Mouse (Mus musculus): ENCODE results near the gene Gm13757. TPM values are rescaled to one million over a fixed set of nuclear protein-coding genes. Genes with fewer than 3 reads are reported as not detected.
"Not testable (repeated sequence)": the region's sequence is repeated elsewhere in the genome, so short reads cannot be mapped to it uniquely, and the experiment has no call there.

The Gm13757 gene
- polyA plus RNA-seq (2015; fragmentation: Nextera tagmentation; extraction: Ambion mirVana), result not detected in 2 replicates

DNA sequence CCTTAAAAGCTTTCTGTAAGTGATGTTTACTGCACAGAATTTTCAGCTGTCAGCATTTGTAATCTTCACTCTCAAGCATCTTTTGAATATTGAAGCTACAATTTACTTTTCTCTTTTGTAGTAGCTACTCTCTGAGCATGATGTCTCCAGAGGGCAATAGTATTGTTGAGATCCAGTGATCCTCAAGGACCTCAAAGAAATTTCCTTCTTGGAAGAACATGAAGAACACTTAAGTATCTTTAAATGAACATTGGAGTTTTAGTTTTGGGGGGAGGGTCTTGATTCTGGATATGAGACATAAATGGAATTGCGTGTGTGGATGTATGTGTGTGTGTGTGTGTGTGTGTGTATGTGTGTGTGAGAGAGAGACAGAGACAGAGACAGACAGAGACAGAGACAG is at the start of gene Gm13757:
Gene Gm13757 (minus strand): TSS at position 101 of the 400 bp plus-strand sequence.
- H3K27ac ChIP-seq (ENCODE audit: low read length), result no peak within 1 kb of the TSS
- no peak within 1 kb of the TSS for H3K4me2 ChIP-seq (ENCODE audit: low read depth, low read length)
- 81% methylated on average over 1 of the region's 1 CpGs for WGBS
- H3K4me1 ChIP-seq (ENCODE audit: control insufficient read depth, insufficient read depth, low read length), result no peaks in the 10 kb centered on the region
- no peaks in the 10 kb centered on the region for H3K9me3 ChIP-seq (replicated peaks; ENCODE audit: control insufficient read depth, low read length)
- H3K9ac ChIP-seq (ENCODE audit: low read length), result no peak within 1 kb of the TSS
- H3K4me3 ChIP-seq (replicated peaks; ENCODE audit: low read length), result no peak within 1 kb of the TSS
- no peaks in the 10 kb centered on the region for H3K27me3 ChIP-seq (ENCODE audit: control insufficient read depth, insufficient read depth, low read length)
- no peak for ATAC-seq (ENCODE audit: insufficient read depth, low FRiP score)
- no peaks in the 10 kb centered on the region for H3K36me3 ChIP-seq (ENCODE audit: control insufficient read depth, insufficient read depth, low read length)

DNA sequence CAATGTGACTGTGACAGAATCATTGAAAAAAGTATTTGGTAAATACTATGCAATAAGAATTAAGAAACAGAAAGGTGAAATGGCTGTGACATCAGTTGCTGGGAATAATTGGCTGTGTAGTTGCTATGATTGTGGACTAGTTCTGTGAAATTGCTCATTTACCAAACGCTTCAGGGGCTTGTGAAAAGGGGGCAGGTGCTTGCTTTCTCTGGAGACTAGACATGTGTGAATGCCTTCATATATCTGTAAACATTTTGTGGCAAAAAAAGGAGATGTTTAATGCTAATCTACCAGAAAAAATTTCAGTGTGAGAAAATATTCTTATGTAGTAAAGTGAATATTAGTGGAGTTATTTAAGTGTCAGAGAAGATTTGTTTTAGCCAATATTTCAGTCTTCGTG is 44.1 kb upstream of the Gm13757 start, which contains the start of gene Olfr1185-ps1:
Gene Olfr1185-ps1 (plus strand): TSS at position 301 of the 400 bp plus-strand sequence.
- H3K9ac ChIP-seq (ENCODE audit: low read length), result no peak within 1 kb of the TSS
- no peak within 1 kb of the TSS for H3K4me3 ChIP-seq (replicated peaks; ENCODE audit: low read length)
- no peak within 1 kb of the TSS for H3K4me2 ChIP-seq (ENCODE audit: low read depth, low read length)
- H3K9me3 ChIP-seq (replicated peaks; ENCODE audit: control insufficient read depth, low read length), result no peaks in the 10 kb centered on the region
- H3K27me3 ChIP-seq (ENCODE audit: control insufficient read depth, insufficient read depth, low read length), result no peaks in the 10 kb centered on the region
- no peak for ATAC-seq (ENCODE audit: insufficient read depth, low FRiP score)
- no peaks in the 10 kb centered on the region for H3K4me1 ChIP-seq (ENCODE audit: control insufficient read depth, insufficient read depth, low read length)
- H3K27ac ChIP-seq (ENCODE audit: low read length), result no peak within 1 kb of the TSS
- no peaks in the 10 kb centered on the region for H3K36me3 ChIP-seq (ENCODE audit: control insufficient read depth, insufficient read depth, low read length)
- WGBS, result 58% methylated on average over 2 of the region's 2 CpGs

GRCm38 (mm10) chr2:88483298-88483697 is 34.4 kb upstream of the Gm13757 start, which contains the start of gene Olfr1184:
TSS of gene Olfr1184 (plus strand) at chr2:88483598.
- Histone ChIP-seq H3K9ac (ENCODE audit: low read length) (no peak within 1 kb of the TSS), H3K4me1 (ENCODE audit: control insufficient read depth, insufficient read depth, low read length) (no peaks in the 10 kb centered on the region), H3K27me3 (ENCODE audit: control insufficient read depth, insufficient read depth, low read length) (no peaks in the 10 kb centered on the region), H3K27ac (ENCODE audit: low read length) (no peak within 1 kb of the TSS), H3K4me2 (ENCODE audit: low read depth, low read length) (no peak within 1 kb of the TSS), H3K9me3 (replicated peaks; ENCODE audit: control insufficient read depth, low read length) (no peaks in the 10 kb centered on the region), H3K4me3 (replicated peaks; ENCODE audit: low read length) (no peak within 1 kb of the TSS), H3K36me3 (ENCODE audit: control insufficient read depth, insufficient read depth, low read length) (no peaks in the 10 kb centered on the region)
- no peak for ATAC-seq (ENCODE audit: insufficient read depth, low FRiP score)
- WGBS, result 86% methylated on average over 2 of the region's 2 CpGs

DNA sequence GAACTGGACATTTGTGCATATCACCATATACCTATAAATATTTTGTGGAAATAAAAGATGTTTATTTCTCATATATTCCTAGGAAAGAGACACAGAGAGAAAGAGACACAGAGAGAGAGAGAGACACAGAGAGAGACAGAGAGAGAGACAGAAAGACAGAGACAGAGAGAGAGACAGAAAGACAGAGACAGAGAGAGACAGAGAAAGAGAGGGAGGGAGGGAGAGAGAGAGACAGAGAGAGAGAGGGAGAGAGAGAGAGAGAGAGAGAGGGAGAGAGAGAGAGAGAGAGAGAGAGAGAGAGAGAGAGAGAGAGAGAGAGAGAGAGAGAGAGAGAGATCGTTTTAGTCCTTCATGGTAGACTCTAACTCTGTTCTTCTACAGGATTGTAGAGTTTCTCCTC is 5.6 kb upstream of the Gm13757 start, which contains the start of gene Olfr1183:
Gene Olfr1183 (plus strand): TSS at position 301 of the 400 bp plus-strand sequence.
- H3K4me1 ChIP-seq (ENCODE audit: control insufficient read depth, insufficient read depth, low read length); H3K4me2 ChIP-seq (ENCODE audit: low read depth, low read length); H3K4me3 ChIP-seq (replicated peaks; ENCODE audit: low read length); H3K27me3 ChIP-seq (ENCODE audit: control insufficient read depth, insufficient read depth, low read length); H3K9me3 ChIP-seq (replicated peaks; ENCODE audit: control insufficient read depth, low read length); H3K27ac ChIP-seq (ENCODE audit: low read length); H3K9ac ChIP-seq (ENCODE audit: low read length); H3K36me3 ChIP-seq (ENCODE audit: control insufficient read depth, insufficient read depth, low read length); ATAC-seq (ENCODE audit: insufficient read depth, low FRiP score): not testable (repeated sequence)
- 88% methylated on average over 1 of the region's 1 CpGs for WGBS

- 83% methylated on average over 1 of the region's 1 CpGs for WGBS
- ATAC-seq (ENCODE audit: insufficient read depth, low FRiP score), result no peak
- Histone ChIP-seq H3K4me2 (ENCODE audit: low read depth, low read length) (no peak within 1 kb of the TSS), H3K4me1 (ENCODE audit: control insufficient read depth, insufficient read depth, low read length) (no peaks in the 10 kb centered on the region), H3K4me3 (replicated peaks; ENCODE audit: low read length) (no peak within 1 kb of the TSS), H3K9me3 (replicated peaks; ENCODE audit: control insufficient read depth, low read length) (no peaks in the 10 kb centered on the region), H3K9ac (ENCODE audit: low read length) (no peak within 1 kb of the TSS), H3K36me3 (ENCODE audit: control insufficient read depth, insufficient read depth, low read length) (no peaks in the 10 kb centered on the region), H3K27me3 (ENCODE audit: control insufficient read depth, insufficient read depth, low read length) (no peaks in the 10 kb centered on the region), H3K27ac (ENCODE audit: low read length) (no peak within 1 kb of the TSS)
These were observed 22.9 kb downstream of the Gm13757 start, which contains the start of gene Olfr1181 for GRCm38 (mm10) chr2:88426071-88426470. TSS of gene Olfr1181 (minus strand) at chr2:88426171.

- no peak for ATAC-seq (ENCODE audit: insufficient read depth, low FRiP score)
- no peak within 1 kb of the TSS for H3K27ac ChIP-seq (ENCODE audit: low read length)
These were observed 29.9 kb downstream of the Gm13757 start, which contains the start of gene Olfr1180 for GRCm38 (mm10) chr2:88419051-88419450. TSS of gene Olfr1180 (minus strand) at chr2:88419151.

DNA sequence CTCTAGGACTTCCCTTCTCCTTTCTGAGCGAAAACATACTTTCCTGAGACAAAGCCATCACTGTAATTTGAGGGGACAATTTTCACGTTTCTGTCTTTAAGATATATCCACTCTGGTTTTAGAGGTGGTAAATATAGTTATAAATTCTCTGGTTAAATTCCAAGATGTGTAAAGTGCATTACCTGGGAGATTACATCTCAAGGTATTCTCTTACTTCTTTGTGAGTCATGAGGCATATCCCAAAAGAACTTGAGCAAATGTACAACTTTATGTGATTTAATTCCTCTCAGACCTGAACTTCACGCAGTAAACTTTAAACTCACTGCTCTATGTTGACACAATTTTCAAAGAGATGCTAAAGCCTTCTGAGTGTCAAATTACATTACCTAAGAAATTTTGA is 42.6 kb downstream of the Gm13757 start, which contains the start of gene Olfr1179:
Gene Olfr1179 (minus strand): TSS at position 101 of the 400 bp plus-strand sequence.
- 78% methylated on average over 3 of the region's 3 CpGs for WGBS
- Histone ChIP-seq H3K9me3 (replicated peaks; ENCODE audit: control insufficient read depth, low read length) (no peaks in the 10 kb centered on the region), H3K4me2 (ENCODE audit: low read depth, low read length) (no peak within 1 kb of the TSS), H3K4me1 (ENCODE audit: control insufficient read depth, insufficient read depth, low read length) (no peaks in the 10 kb centered on the region), H3K9ac (ENCODE audit: low read length) (no peak within 1 kb of the TSS), H3K36me3 (ENCODE audit: control insufficient read depth, insufficient read depth, low read length) (no peaks in the 10 kb centered on the region), H3K27me3 (ENCODE audit: control insufficient read depth, insufficient read depth, low read length) (no peaks in the 10 kb centered on the region), H3K27ac (ENCODE audit: low read length) (no peak within 1 kb of the TSS), H3K4me3 (replicated peaks; ENCODE audit: low read length) (no peak within 1 kb of the TSS)
- no peak for ATAC-seq (ENCODE audit: insufficient read depth, low FRiP score)

More at GRCm38 (mm10) chr2:88419051-88419450, 29.9 kb downstream of the Gm13757 start, which contains the start of gene Olfr1180:
- Histone ChIP-seq H3K4me3 (replicated peaks; ENCODE audit: low read length) (no peak within 1 kb of the TSS), H3K4me2 (ENCODE audit: low read depth, low read length) (no peak within 1 kb of the TSS), H3K9me3 (replicated peaks; ENCODE audit: control insufficient read depth, low read length) (no peaks in the 10 kb centered on the region), H3K9ac (ENCODE audit: low read length) (no peak within 1 kb of the TSS), H3K36me3 (ENCODE audit: control insufficient read depth, insufficient read depth, low read length) (no peaks in the 10 kb centered on the region), H3K4me1 (ENCODE audit: control insufficient read depth, insufficient read depth, low read length) (no peaks in the 10 kb centered on the region), H3K27me3 (ENCODE audit: control insufficient read depth, insufficient read depth, low read length) (no peaks in the 10 kb centered on the region)
- WGBS, result 62% methylated on average over 2 of the region's 2 CpGs

Other genes with a start within 250 kb of the Gm13757 start
- gene Olfr1170, start 220.8 kb downstream of the Gm13757 start, polyA plus RNA-seq (2015; fragmentation: Nextera tagmentation; extraction: Ambion mirVana), result not detected in 2 replicates
- gene Olfr1173, start 169.3 kb downstream of the Gm13757 start, polyA plus RNA-seq (2015; fragmentation: Nextera tagmentation; extraction: Ambion mirVana), result not detected in 2 replicates
- gene Olfr1174-ps, start 134.0 kb downstream of the Gm13757 start, polyA plus RNA-seq (2015; fragmentation: Nextera tagmentation; extraction: Ambion mirVana), result not detected in 2 replicates
- not detected in 2 replicates for gene Olfr1175-ps, start 121.9 kb downstream of the Gm13757 start, polyA plus RNA-seq (2015; fragmentation: Nextera tagmentation; extraction: Ambion mirVana)
- gene Olfr1176, start 112.4 kb downstream of the Gm13757 start, polyA plus RNA-seq (2015; fragmentation: Nextera tagmentation; extraction: Ambion mirVana), result not detected in 2 replicates
- not detected in 2 replicates for gene Olfr1177-ps, start 102.6 kb downstream of the Gm13757 start, polyA plus RNA-seq (2015; fragmentation: Nextera tagmentation; extraction: Ambion mirVana)
- gene Olfr1178, start 62.1 kb downstream of the Gm13757 start, polyA plus RNA-seq (2015; fragmentation: Nextera tagmentation; extraction: Ambion mirVana), result not detected in 2 replicates
- gene Olfr1179, start 42.7 kb downstream of the Gm13757 start, polyA plus RNA-seq (2015; fragmentation: Nextera tagmentation; extraction: Ambion mirVana), result not detected in 2 replicates
- gene Olfr1180, start 30.0 kb downstream of the Gm13757 start, polyA plus RNA-seq (2015; fragmentation: Nextera tagmentation; extraction: Ambion mirVana), result not detected in 2 replicates
- gene Olfr1181, start 23.0 kb downstream of the Gm13757 start, polyA plus RNA-seq (2015; fragmentation: Nextera tagmentation; extraction: Ambion mirVana), result not detected in 2 replicates
- not detected in 2 replicates for gene Olfr1183, start 5.7 kb upstream of the Gm13757 start, polyA plus RNA-seq (2015; fragmentation: Nextera tagmentation; extraction: Ambion mirVana)
- not detected in 2 replicates for gene Olfr1184, start 34.5 kb upstream of the Gm13757 start, polyA plus RNA-seq (2015; fragmentation: Nextera tagmentation; extraction: Ambion mirVana)
- not detected in 2 replicates for gene Olfr1185-ps1, start 44.2 kb upstream of the Gm13757 start, polyA plus RNA-seq (2015; fragmentation: Nextera tagmentation; extraction: Ambion mirVana)
- not detected in 2 replicates for gene Olfr1186, start 69.4 kb upstream of the Gm13757 start, polyA plus RNA-seq (2015; fragmentation: Nextera tagmentation; extraction: Ambion mirVana)
- not detected in 2 replicates for gene Olfr1188, start 107.8 kb upstream of the Gm13757 start, polyA plus RNA-seq (2015; fragmentation: Nextera tagmentation; extraction: Ambion mirVana)
- gene Olfr1189, start 137.3 kb upstream of the Gm13757 start, polyA plus RNA-seq (2015; fragmentation: Nextera tagmentation; extraction: Ambion mirVana), result not detected in 2 replicates
- not detected in 2 replicates for gene Olfr1191-ps1, start 191.4 kb upstream of the Gm13757 start, polyA plus RNA-seq (2015; fragmentation: Nextera tagmentation; extraction: Ambion mirVana)
- not detected in 2 replicates for gene Olfr1192-ps1, start 199.4 kb upstream of the Gm13757 start, polyA plus RNA-seq (2015; fragmentation: Nextera tagmentation; extraction: Ambion mirVana)
- gene Olfr1193, start 226.5 kb upstream of the Gm13757 start, polyA plus RNA-seq (2015; fragmentation: Nextera tagmentation; extraction: Ambion mirVana), result not detected in 2 replicates
- gene Olfr1195, start 240.1 kb upstream of the Gm13757 start, polyA plus RNA-seq (2015; fragmentation: Nextera tagmentation; extraction: Ambion mirVana), result not detected in 2 replicates

Measured in stomach, embryonic 16.5 days (tissue).